Mouse (Mus musculus) erythroid progenitor cell, adult 5-6 weeks (primary cell): Measurements from ENCODE around the gene Tmem204. TPM values are rescaled to one million over a fixed set of nuclear protein-coding genes. Genes with fewer than 3 reads are reported as not detected.

Experiments
- ATAC-seq: replicated peaks from 2 replicates; pipeline ENCODE4 v1.8.0; 2016; ENCODE audit warnings: moderate number of reproducible peaks, mild to moderate bottlenecking, moderate TSS enrichment, inconsistent platforms; ENCODE audit not compliant: poor library complexity, low FRiP score, severe bottlenecking
- total RNA-seq, 2 experiments: library from RNA; stranded (forward) in 1 of 2; stranded (reverse) in 1 of 2; fragments of 150-400 nt in 1 of 2; fragments of 186-747, 209-891 nt in 1 of 2; gene quantifications; 2 replicates each; pipeline versions ENCODE4 v1.2.3 to v1.2.4; 2015 to 2017; ENCODE audit warnings: low replicate concordance in 2 of 2

Tmem204 gene
- total RNA-seq, 2 experiments from 2014 or later, result not detected

GRCm38 (mm10) chr17:25090450-25090849 is 7.1 kb upstream of the Tmem204 start:
- ATAC-seq, result peak; percentile 26; the same call in 1 of the 2 replicates

DNA sequence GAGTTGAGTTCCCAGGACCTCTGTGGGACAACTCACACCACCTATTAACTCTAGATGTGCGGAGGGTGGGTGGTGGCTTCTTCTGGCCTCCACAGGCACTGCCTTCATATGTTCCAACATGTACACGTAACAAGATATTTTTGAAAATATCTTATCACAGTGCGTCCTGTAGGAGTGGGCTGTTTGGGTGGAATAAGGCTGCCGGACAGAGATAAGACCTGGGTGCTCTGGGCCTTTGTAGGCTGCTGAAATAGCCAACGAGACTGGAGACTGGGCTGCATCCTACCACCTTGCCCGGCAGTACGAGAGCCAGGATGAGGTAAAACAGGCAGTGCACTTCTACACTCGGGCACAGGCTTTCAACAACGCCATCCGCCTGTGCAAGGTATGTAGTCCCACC is 5.8 kb upstream of the Tmem204 start:
- peak; percentile 77 for ATAC-seq

- ATAC-seq, result peak; percentile 62
Observed at GRCm38 (mm10) chr17:25086724-25087123, 3.3 kb upstream of the Tmem204 start.

DNA sequence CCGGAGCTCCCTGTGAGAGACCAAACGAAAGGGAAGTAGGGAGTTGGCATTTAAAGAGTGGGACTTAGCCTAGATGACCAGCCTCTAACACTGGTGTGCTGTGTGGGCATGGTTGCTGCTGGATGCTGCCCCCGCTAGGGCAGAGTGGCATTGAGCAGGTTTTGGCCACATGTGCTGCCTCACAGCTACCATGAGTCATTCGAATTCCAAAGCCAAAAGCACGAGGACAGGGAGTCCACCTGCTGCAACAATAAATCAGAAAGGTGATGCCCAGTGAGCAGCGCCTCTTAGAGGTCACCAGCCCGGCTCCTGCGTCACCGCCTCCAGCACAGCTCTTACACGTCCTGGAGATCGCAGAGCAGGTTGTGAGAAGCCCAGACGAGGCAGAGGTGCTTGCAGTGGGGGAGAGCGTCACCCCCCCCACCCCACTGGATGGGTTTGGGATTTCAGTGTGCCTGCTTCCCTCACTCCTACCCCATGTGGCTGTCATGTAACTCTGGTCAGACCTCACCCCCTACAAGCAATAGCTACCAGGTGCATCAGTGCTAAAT is 1.5 kb upstream of the Tmem204 start:
- ATAC-seq, result no peak

GRCm38 (mm10) chr17:25082887-25083286 is 504 bp downstream of the Tmem204 start:
- ATAC-seq, result no peak

GRCm38 (mm10) chr17:25082081-25082847 is 1.1 kb downstream of the Tmem204 start:
- ATAC-seq, result no peak

- no peak for ATAC-seq
Observed at GRCm38 (mm10) chr17:25080960-25081381, 2.4 kb downstream of the Tmem204 start.

- ATAC-seq, result no peak
Observed at GRCm38 (mm10) chr17:25080210-25080609, 3.2 kb downstream of the Tmem204 start.

DNA sequence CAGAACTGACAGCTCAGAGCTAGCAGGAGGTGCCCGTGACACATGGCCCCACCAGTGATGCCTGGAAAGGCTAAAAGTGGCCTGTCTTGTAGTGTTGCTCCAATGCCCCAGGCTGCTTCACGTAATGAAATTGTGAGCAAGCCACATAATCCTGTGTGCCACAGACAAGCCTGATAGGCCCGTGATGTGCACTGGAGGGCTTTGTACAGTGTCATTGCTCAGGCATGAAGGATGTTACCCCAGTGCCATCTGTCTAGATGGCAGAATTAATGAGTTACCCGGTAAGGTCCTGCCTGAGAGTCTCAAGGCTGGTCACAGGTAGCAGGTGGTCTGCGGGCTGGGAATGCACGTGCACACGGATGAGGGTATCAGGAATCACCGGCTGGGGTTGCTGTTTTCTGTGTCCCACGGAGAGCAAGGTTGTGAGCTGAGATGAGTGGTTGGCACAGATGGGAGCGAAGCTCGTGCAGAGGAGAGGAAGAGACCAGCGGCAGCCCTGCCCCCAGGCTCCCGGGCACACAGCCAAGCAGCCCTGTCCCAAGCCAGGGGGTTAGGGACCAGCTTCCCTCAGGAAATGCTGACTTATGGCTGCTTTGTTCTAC is 5.5 kb downstream of the Tmem204 start:
- ATAC-seq, result no peak

- ATAC-seq, result no peak
Observed at GRCm38 (mm10) chr17:25076906-25077305, 6.5 kb downstream of the Tmem204 start.

DNA sequence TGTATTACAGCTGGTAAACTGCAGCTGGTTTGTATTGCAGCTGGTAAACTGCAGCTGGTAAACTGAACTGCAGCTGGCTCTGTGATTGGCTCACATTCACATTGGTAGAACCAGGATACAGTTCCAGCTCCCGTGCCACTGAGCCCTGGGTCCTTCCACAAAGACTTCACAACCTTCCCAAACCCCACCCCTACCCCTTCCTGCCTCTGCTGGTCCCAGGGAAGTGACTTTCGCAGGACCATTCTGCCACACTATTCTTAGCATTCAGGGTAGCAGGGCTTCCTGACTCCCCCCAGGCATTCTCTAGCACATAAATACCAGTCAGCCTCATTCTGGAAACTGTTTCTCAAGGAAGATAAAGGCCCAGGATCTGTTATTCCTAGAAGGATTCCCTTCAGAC is 14.7 kb downstream of the Tmem204 start:
- no peak for ATAC-seq

GRCm38 (mm10) chr17:25067442-25067851 is 15.9 kb downstream of the Tmem204 start:
- no peak for ATAC-seq

DNA sequence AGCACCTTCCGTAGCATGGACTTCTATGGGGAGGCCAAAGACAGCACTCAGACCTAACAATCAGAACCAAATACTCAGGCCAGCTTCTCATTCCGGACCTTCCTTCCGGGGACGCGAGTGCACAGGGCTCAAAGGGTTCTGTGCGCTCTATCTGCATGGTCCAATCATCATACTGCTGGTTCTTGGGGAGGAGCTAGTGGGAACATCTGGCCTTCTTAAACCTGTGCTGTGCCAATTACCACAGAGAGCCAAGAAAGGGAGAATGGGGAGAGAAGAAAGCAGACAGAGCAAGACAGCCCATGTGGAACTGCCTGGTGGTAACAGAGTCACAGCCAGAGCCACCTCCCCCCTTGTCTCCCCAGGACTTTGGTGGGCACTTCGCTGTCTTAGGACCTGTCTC is 16.8 kb downstream of the Tmem204 start:
- ATAC-seq, result no peak

GRCm38 (mm10) chr17:25065189-25065588 is 18.2 kb downstream of the Tmem204 start:
- ATAC-seq, result no peak

DNA sequence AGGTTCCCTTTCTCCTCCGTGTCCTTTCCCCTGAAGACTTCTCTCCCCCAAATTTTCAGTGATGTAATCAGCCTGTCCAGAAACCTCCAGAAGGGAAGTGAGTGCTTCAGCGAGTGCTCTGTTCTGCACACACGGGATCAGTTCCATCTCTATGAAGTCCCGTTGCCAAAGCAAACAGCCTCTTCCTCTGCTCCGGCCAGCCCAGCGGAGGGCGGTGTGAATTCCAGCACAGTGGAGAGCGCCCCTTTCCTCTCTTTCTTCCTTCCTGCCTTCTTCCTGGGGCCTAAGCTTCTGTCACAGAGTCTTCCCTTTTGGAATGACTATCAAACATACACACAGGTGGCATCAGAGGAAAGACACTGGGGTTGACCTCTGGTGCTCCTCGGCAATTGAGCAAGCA is 19.0 kb downstream of the Tmem204 start:
- ATAC-seq, result no peak

DNA sequence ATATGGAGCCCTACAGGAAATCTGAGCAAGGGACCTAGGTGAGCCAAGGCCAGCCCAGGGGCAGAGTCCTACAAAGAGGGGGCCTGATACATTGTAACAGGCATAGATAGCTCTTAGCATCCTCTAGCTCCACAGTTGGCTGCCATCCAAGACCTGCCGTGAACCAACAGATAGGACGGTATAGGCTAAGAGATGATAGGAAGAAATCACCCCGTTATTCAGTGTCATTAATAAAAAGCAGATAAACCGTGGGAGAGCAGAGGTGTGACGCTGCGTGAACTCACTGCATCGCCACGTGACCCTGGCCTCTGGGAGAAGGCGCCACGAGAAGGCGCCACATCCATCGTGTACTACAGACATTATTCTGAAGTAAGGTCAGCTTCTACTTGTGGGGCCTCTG is 19.5 kb downstream of the Tmem204 start:
- peak; percentile 62 for ATAC-seq

DNA sequence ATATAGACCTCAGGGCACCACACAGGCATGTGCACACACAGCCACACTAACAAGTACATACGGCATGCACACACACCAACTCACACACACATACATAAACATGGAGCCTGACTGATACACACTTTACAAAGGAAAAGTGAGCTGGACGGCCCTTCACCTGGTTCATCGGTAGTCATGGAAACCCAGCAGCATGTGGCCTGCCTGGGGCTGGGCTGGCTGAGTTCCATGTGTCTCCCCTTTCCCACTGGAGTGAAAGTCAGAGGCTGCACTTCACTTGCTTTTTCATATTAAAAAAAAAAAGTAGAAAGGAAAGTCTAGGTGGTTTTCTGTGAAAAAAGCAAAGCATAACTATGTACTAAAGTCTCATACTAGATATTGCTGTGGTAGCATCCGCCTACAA is 20.1 kb downstream of the Tmem204 start:
- no peak for ATAC-seq

DNA sequence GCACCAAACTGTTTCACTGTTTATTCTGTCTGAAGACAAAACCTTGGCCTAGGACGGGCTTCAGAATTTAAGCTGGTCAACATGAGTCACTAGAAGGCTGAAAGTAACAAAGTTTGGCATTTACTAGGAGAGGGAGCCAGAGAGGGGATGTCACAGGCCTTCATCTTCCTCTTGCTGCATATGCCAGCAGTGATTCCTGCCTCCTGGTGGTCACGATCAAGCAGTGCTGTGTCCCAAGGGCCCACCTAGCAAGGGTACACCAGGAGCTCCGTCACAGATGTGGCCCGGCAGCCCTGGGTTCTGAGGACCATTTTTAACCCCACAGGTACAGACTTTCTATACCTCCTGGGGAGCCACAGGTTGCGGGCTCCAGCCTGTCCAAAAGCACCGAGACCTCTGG is 26.4 kb downstream of the Tmem204 start:
- ATAC-seq, result no peak

GRCm38 (mm10) chr17:25053274-25053673 is 30.1 kb downstream of the Tmem204 start:
- ATAC-seq, result no peak

- ATAC-seq, result no peak
Observed at GRCm38 (mm10) chr17:25047143-25047542, 36.2 kb downstream of the Tmem204 start.

DNA sequence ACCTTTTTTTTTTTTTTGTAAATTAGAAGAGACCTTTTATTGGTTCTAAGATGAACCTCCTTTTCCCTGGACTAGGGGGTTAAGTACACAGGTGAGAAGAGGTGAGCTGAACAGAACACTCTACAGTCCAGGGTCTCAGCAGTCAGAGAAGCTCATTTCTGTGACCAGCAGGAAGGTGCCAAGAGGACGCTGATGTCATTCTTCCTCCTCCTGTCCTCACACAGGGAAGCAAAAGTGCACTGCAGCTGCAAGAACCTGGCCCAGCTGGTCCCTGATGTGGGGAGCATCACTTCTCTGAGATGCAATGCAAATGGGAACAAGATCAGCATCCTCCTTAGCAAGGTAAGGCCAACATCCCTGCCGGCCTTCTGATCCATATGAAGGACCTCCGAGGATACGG is 38.1 kb downstream of the Tmem204 start:
- ATAC-seq, result no peak
